Mouse (Mus musculus): ENCODE measurements around the gene Otop3. TPM values are rescaled to one million over a fixed set of nuclear protein-coding genes. Genes with fewer than 3 reads are reported as not detected.
A peak's percentile ranks its signal among the peaks of the same experiment; 100 is the strongest.

Gene Otop3
- total RNA-seq (2014; rRNA removed) (2.2 and 3.6 TPM in 2 replicates), polyA plus RNA-seq (2015; fragmentation: Nextera tagmentation; extraction: Ambion mirVana) (2.7 and 2.8 TPM in 2 replicates)

DNA sequence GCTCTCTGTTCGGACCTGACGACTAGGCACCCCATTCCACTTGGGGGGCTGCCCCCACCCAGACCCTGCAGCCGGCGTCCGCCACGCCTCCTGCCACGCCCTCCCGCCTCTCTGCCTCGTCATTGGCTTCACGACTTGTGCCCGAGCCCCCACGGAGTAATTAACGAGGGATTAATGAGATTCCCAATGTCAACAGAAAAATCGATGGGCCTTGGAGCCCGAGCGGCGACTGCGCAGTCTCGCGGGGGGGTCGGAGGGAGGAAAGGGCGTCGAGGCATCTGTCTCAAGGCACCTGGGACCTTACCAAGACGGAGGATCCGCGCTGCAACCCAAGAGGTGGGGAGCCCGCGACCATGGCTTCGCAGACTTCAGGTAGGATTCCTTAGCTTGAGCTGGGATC is at the start of gene Otop3:
Gene Otop3 (plus strand): TSS at position 201 of the 400 bp plus-strand sequence.
- H3K4me1 ChIP-seq (ENCODE audit: insufficient read depth, low read length) = no peaks in the 10 kb centered on the region
- H3K4me3 ChIP-seq (ENCODE audit: low read length) = peak within 1 kb of the TSS; percentile 26
- H3K4me2 ChIP-seq (ENCODE audit: low read depth, low read length) = peak within 1 kb of the TSS; percentile 60
- H3K9me3 ChIP-seq (ENCODE audit: low read length) = no peaks in the 10 kb centered on the region
- no peak for TF ChIP-seq CTCF (IDR thresholded peaks at IDR 0.05; ENCODE audit: low read depth)
- ATAC-seq = peak; percentile 11; the same call in 1 of the 2 replicates
- H3K36me3 ChIP-seq (ENCODE audit: insufficient read depth, low read length) = no peaks in the 10 kb centered on the region
- H3K9ac ChIP-seq (replicated peaks; ENCODE audit: low read length) = peak within 1 kb of the TSS; percentile 49
- no peak within 1 kb of the TSS for H3K27ac ChIP-seq
- WGBS = 4% methylated on average over 29 of the region's 29 CpGs
- peaks cover 12% of the 10 kb centered on the region; the same call in 1 of the 2 replicates for H3K27me3 ChIP-seq (ENCODE audit: insufficient read depth, low read length)
- peak; percentile 55 for DNase-seq (ENCODE audit: low spot score)

DNA sequence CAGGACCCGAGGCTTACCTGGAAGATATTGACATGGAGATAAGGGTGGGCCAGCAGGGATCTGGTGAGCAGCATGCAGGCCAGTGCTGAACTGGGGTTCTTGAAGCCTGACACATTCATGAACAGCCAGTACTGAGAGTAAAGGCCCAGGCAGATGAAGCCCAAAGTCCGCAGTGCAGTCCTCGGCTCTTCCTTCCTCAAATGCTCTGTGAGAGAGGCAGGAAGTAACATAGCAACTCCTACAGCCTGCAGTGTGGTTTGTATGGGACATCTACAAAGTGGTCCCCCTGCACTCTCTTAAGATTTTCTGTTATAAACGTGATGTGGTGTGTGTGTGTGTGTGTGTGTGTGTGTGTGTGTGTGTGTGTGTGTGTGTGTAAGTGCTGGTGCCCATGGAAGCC is 49.2 kb upstream of the Otop3 start:
- DNase-seq (ENCODE audit: low spot score) (no peak), ATAC-seq (no peak)
- Histone ChIP-seq H3K4me3 (ENCODE audit: low read length) (no peak overlapping the region), H3K4me1 (ENCODE audit: insufficient read depth, low read length) (no peaks in the 10 kb centered on the region), H3K27me3 (ENCODE audit: insufficient read depth, low read length) (no peaks in the 10 kb centered on the region), H3K36me3 (ENCODE audit: insufficient read depth, low read length) (no peaks in the 10 kb centered on the region), H3K4me2 (ENCODE audit: low read depth, low read length) (no peak overlapping the region), H3K9ac (replicated peaks; ENCODE audit: low read length) (no peak overlapping the region), H3K9me3 (ENCODE audit: low read length) (no peaks in the 10 kb centered on the region), H3K27ac (no peak overlapping the region)
- WGBS = 71% methylated on average over 4 of the region's 4 CpGs
- no peak for TF ChIP-seq CTCF (IDR thresholded peaks at IDR 0.05; ENCODE audit: low read depth)

DNA sequence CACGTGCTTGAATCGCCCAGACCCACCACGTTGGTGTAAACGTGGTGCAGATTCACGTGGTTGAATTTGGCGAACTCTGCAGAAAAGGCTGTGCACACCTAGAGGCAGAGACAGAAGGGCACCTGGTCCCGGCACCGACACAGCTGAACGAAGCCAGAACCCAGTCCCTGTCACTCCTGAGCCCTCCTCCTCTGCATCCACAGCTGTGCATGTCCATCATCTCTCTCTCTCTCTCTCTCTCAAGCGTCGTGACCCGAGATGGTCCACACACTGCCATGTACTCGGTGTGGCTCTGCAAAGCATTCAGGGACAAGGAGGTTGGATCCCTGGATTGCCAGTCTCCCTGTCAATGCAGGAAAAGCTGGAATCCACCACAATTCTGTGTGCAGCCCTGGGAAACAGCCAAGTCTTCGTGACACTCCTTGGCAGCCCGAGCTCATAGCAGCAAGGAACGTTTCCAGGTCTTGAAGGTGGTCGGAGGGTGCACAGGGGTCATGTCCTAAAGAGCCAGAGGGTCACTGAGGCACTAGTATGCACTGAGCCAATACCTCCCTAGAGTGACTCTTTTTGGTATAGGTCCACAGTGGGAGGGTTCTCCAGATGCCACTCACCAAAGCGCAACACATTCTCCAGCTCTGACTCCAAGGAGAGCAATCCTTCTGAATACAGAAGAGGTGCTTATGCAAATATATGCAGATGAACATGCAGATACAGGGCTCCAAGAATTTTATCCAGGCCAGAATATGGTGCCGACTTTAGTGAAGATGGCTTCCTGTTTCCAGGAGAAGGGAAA is 48.1 kb upstream of the Otop3 start:
- peak; percentile 48 for DNase-seq (ENCODE audit: low spot score)
- Histone ChIP-seq H3K27ac (peak overlapping the region; percentile 58), H3K4me2 (ENCODE audit: low read depth, low read length) (no peak overlapping the region), H3K4me3 (ENCODE audit: low read length) (no peak overlapping the region), H3K4me1 (ENCODE audit: insufficient read depth, low read length) (no peaks in the 10 kb centered on the region), H3K9me3 (ENCODE audit: low read length) (no peaks in the 10 kb centered on the region), H3K27me3 (ENCODE audit: insufficient read depth, low read length) (no peaks in the 10 kb centered on the region), H3K9ac (replicated peaks; ENCODE audit: low read length) (no peak overlapping the region), H3K36me3 (ENCODE audit: insufficient read depth, low read length) (no peaks in the 10 kb centered on the region)
- 58% methylated on average over 19 of the region's 19 CpGs for WGBS
- 0 out of 2 replicates have a peak, but pooled peaks have one; percentile 39 for ATAC-seq
- TF ChIP-seq CTCF (IDR thresholded peaks at IDR 0.05; ENCODE audit: low read depth) = no peak

- 79% methylated on average over 5 of the region's 5 CpGs for whole genome bisulfite sequencing
Measured at GRCm38 (mm10) chr11:115287386-115287785, 47.1 kb upstream of the Otop3 start.

GRCm38 (mm10) chr11:115288305-115288704 is 46.2 kb upstream of the Otop3 start:
- no peak for TF ChIP-seq CTCF (IDR thresholded peaks at IDR 0.05; ENCODE audit: low read depth)
- Histone ChIP-seq H3K27me3 (ENCODE audit: insufficient read depth, low read length) (no peaks in the 10 kb centered on the region), H3K9ac (replicated peaks; ENCODE audit: low read length) (no peak overlapping the region), H3K4me3 (ENCODE audit: low read length) (no peak overlapping the region), H3K4me2 (ENCODE audit: low read depth, low read length) (no peak overlapping the region), H3K4me1 (ENCODE audit: insufficient read depth, low read length) (no peaks in the 10 kb centered on the region), H3K27ac (no peak overlapping the region), H3K9me3 (ENCODE audit: low read length) (no peaks in the 10 kb centered on the region), H3K36me3 (ENCODE audit: insufficient read depth, low read length) (no peaks in the 10 kb centered on the region)
- DNase-seq (ENCODE audit: low spot score) (no peak), ATAC-seq (no peak)
- 85% methylated on average over 2 of the region's 2 CpGs for WGBS

More at GRCm38 (mm10) chr11:115287386-115287785, 47.1 kb upstream of the Otop3 start:
- no peak for DNase-seq (ENCODE audit: low spot score)
- Histone ChIP-seq H3K9me3 (ENCODE audit: low read length) (no peaks in the 10 kb centered on the region), H3K27ac (peak overlapping the region; percentile 58; the same call in 1 of the 2 replicates), H3K4me3 (ENCODE audit: low read length) (no peak overlapping the region), H3K4me1 (ENCODE audit: insufficient read depth, low read length) (no peaks in the 10 kb centered on the region), H3K9ac (replicated peaks; ENCODE audit: low read length) (no peak overlapping the region), H3K36me3 (ENCODE audit: insufficient read depth, low read length) (no peaks in the 10 kb centered on the region), H3K4me2 (ENCODE audit: low read depth, low read length) (no peak overlapping the region), H3K27me3 (ENCODE audit: insufficient read depth, low read length) (no peaks in the 10 kb centered on the region)
- no peak; the same call in 1 of the 2 replicates for ATAC-seq
- no peak for TF ChIP-seq CTCF (IDR thresholded peaks at IDR 0.05; ENCODE audit: low read depth)

- H3K4me2 ChIP-seq (ENCODE audit: low read depth, low read length) = no peak overlapping the region
- ATAC-seq (no peak), DNase-seq (ENCODE audit: low spot score) (no peak)
- no peak overlapping the region for H3K9ac ChIP-seq (replicated peaks; ENCODE audit: low read length)
- 78% methylated on average over 8 of the region's 8 CpGs for WGBS
- 0 out of 2 replicates have a peak overlapping the region, but pooled peaks have one; percentile 41 for H3K27ac ChIP-seq
- H3K4me3 ChIP-seq (ENCODE audit: low read length) = no peak overlapping the region
- H3K4me1 ChIP-seq (ENCODE audit: insufficient read depth, low read length) = no peaks in the 10 kb centered on the region
- no peaks in the 10 kb centered on the region for H3K27me3 ChIP-seq (ENCODE audit: insufficient read depth, low read length)
- no peaks in the 10 kb centered on the region for H3K36me3 ChIP-seq (ENCODE audit: insufficient read depth, low read length)
- no peak for TF ChIP-seq CTCF (IDR thresholded peaks at IDR 0.05; ENCODE audit: low read depth)
- no peaks in the 10 kb centered on the region for H3K9me3 ChIP-seq (ENCODE audit: low read length)
Measured at GRCm38 (mm10) chr11:115289885-115290284, 44.6 kb upstream of the Otop3 start.

- TF ChIP-seq CTCF (IDR thresholded peaks at IDR 0.05; ENCODE audit: low read depth) = no peak
- H3K9ac ChIP-seq (replicated peaks; ENCODE audit: low read length) = no peak overlapping the region
- H3K4me1 ChIP-seq (ENCODE audit: insufficient read depth, low read length) = no peaks in the 10 kb centered on the region
- DNase-seq (ENCODE audit: low spot score) (no peak), ATAC-seq (no peak)
- H3K9me3 ChIP-seq (ENCODE audit: low read length) = no peaks in the 10 kb centered on the region
- H3K27ac ChIP-seq = no peak overlapping the region
- H3K4me3 ChIP-seq (ENCODE audit: low read length) = no peak overlapping the region
- no peaks in the 10 kb centered on the region for H3K36me3 ChIP-seq (ENCODE audit: insufficient read depth, low read length)
- no peaks in the 10 kb centered on the region for H3K27me3 ChIP-seq (ENCODE audit: insufficient read depth, low read length)
- no peak overlapping the region for H3K4me2 ChIP-seq (ENCODE audit: low read depth, low read length)
- WGBS = 81% methylated on average over 1 of the region's 1 CpGs
Measured at GRCm38 (mm10) chr11:115290314-115290713, 44.2 kb upstream of the Otop3 start.

Measured in hindbrain, postnatal 0 days (tissue).